Mouse (Mus musculus): ENCODE results near the gene Igdcc3. TPM values are rescaled to one million over a fixed set of nuclear protein-coding genes. Genes with fewer than 3 reads are reported as not detected.
A peak's percentile ranks its signal among the peaks of the same experiment; 100 is the strongest.

Igdcc3 gene
- total RNA-seq (2021), result 1 to 10 TPM; 2.9 to 4.0 TPM
- long read RNA-seq, partial matches to known transcripts, result 1 of 9 reads
- long read RNA-seq, other reads (novel, unspliced or antisense), result 2 of 9 reads

- DNase-seq (ENCODE audit: low spot score in 2 of 2), result peak in 1 of 2 experiments; percentile 56
These were observed at the start of gene Igdcc3 for GRCm38 (mm10) chr9:65140936-65141305. TSS of gene Igdcc3 (plus strand) at chr9:65141189.

- peak in 1 of 2 experiments; percentile 39 for DNase-seq (ENCODE audit: low spot score in 2 of 2)
These were observed 46.8 kb upstream of the Igdcc3 start for GRCm38 (mm10) chr9:65094237-65094636.

- DNase-seq (ENCODE audit: low spot score in 2 of 2), result no peak
These were observed 39.9 kb upstream of the Igdcc3 start, which contains the start of gene Igdcc4 for GRCm38 (mm10) chr9:65100991-65101685. TSS of gene Igdcc4 (plus strand) at chr9:65101486.

- DNase-seq (ENCODE audit: low spot score in 2 of 2), result peak in 1 of 2 experiments; percentile 37
These were observed 39.2 kb upstream of the Igdcc3 start for GRCm38 (mm10) chr9:65101686-65102376.

- no peak for DNase-seq (ENCODE audit: low spot score in 2 of 2)
These were observed 38.4 kb upstream of the Igdcc3 start for GRCm38 (mm10) chr9:65102377-65103172.

- no peak for DNase-seq (ENCODE audit: low spot score in 2 of 2)
These were observed 37.7 kb upstream of the Igdcc3 start for GRCm38 (mm10) chr9:65103173-65103752.

- DNase-seq (ENCODE audit: low spot score in 2 of 2), result no peak
These were observed 34.2 kb upstream of the Igdcc3 start for GRCm38 (mm10) chr9:65106821-65107220.

- no peak for DNase-seq (ENCODE audit: low spot score in 2 of 2)
These were observed 33.1 kb upstream of the Igdcc3 start for GRCm38 (mm10) chr9:65107893-65108292.

GRCm38 (mm10) chr9:65109132-65110072 is 31.6 kb upstream of the Igdcc3 start:
- peak in 1 of 2 experiments; percentile 64 for DNase-seq (ENCODE audit: low spot score in 2 of 2)

GRCm38 (mm10) chr9:65111698-65112097 is 29.3 kb upstream of the Igdcc3 start:
- DNase-seq (ENCODE audit: low spot score in 2 of 2), result no peak

GRCm38 (mm10) chr9:65113694-65114093 is 27.3 kb upstream of the Igdcc3 start:
- no peak for DNase-seq (ENCODE audit: low spot score in 2 of 2)

- DNase-seq (ENCODE audit: low spot score in 2 of 2), result no peak
These were observed 25.1 kb upstream of the Igdcc3 start for GRCm38 (mm10) chr9:65115891-65116290.

- no peak for DNase-seq (ENCODE audit: low spot score in 2 of 2)
These were observed 23.5 kb upstream of the Igdcc3 start for GRCm38 (mm10) chr9:65117516-65117915.

- DNase-seq (ENCODE audit: low spot score in 2 of 2), result peak; percentile 50 to 85
These were observed 20.1 kb upstream of the Igdcc3 start for GRCm38 (mm10) chr9:65120935-65121334.

GRCm38 (mm10) chr9:65122545-65122944 is 18.4 kb upstream of the Igdcc3 start:
- peak; percentile 81 to 85 for DNase-seq (ENCODE audit: low spot score in 2 of 2)

GRCm38 (mm10) chr9:65123552-65124168 is 17.3 kb upstream of the Igdcc3 start:
- DNase-seq (ENCODE audit: low spot score in 2 of 2), result no peak

GRCm38 (mm10) chr9:65128123-65128815 is 12.7 kb upstream of the Igdcc3 start:
- DNase-seq (ENCODE audit: low spot score in 2 of 2), result no peak

- DNase-seq (ENCODE audit: low spot score in 2 of 2), result no peak
These were observed 9.3 kb upstream of the Igdcc3 start for GRCm38 (mm10) chr9:65131717-65132116.

GRCm38 (mm10) chr9:65133739-65134138 is 7.2 kb upstream of the Igdcc3 start:
- DNase-seq (ENCODE audit: low spot score in 2 of 2), result peak; percentile 37 to 79

Measured in layer of hippocampus, adult 18-20 months (tissue).